Mouse (Mus musculus): ENCODE results near the gene Fhl4. TPM values are rescaled to one million over a fixed set of nuclear protein-coding genes. Genes with fewer than 3 reads are reported as not detected.
A peak's percentile ranks its signal among the peaks of the same experiment; 100 is the strongest.

The Fhl4 gene
- 1.8 and 1.9 TPM in 2 replicates for polyA plus RNA-seq (2015; fragmentation: Nextera tagmentation; extraction: Ambion mirVana)

DNA sequence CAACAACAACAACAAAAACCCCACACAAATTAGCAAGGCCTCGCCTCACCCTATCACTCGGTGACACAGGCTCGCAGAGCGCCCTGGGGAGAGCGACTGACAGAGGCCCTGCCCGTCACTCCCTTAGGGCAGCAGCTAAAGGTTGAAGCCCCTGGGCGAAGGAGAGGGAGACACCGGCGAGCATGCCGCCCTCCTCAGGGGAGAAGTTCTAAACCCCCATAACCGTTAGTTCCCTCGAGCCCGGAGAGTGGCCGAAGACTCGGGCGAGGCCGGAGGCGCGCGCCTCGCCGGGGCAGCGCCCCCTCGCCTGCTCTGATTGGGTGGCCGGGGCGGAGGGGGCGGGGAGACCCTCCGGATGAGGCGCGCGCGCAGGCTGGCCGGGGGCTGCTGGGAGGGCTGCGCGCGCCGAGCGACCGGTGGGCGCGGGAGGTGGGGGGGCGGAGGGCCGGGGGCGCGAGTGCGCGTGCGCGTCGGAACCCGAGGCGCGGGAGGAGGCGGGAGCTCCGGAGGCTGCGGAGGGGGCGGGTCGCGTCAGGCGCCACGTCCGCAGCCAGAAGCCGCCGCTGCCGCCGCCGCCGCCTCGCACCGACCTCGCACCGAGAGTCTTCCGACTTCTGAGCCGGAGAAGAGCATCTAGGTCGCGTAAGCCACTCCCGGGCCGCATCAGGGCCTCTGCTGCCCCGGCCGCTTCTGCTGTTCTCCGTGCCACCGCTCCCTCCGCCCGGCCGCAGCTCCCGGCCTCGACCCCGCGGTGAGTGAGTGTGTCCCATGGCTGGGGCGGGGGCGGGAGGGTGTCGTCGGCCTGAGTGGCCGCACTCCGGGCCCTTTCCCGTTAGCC is at the start of gene Fhl4, which contains the start of gene Tmem263:
Gene Fhl4, minus strand, starts transcription at position 249 of the 838 bp plus-strand sequence.
Gene Tmem263, plus strand, starts transcription at position 381 of the 838 bp plus-strand sequence.
- DNase-seq (ENCODE audit: low spot score): peak; percentile 95

DNA sequence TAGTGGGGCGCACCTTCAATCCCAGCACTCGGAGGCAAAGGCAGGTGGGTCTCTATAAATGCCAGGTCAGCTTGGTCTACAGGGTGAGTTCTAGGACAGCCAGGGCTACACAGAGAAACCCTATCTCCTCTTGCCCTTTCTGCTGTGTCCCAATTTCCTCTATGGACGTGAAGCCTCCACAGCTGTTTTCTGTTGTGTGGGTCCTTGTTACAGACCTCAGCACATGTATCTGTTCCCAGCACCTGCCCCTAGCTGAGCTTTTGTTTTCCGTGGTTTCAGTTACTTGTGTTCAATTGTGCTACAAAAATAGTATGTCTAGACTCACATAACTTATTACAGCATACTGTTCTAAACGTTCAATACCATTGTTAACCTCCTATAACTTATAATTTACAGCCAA is 46.9 kb upstream of the Fhl4 start:
- DNase-seq (ENCODE audit: low spot score): no peak

GRCm38 (mm10) chr10:85146282-85146681 is 44.0 kb upstream of the Fhl4 start:
- no peak for DNase-seq (ENCODE audit: low spot score)

DNA sequence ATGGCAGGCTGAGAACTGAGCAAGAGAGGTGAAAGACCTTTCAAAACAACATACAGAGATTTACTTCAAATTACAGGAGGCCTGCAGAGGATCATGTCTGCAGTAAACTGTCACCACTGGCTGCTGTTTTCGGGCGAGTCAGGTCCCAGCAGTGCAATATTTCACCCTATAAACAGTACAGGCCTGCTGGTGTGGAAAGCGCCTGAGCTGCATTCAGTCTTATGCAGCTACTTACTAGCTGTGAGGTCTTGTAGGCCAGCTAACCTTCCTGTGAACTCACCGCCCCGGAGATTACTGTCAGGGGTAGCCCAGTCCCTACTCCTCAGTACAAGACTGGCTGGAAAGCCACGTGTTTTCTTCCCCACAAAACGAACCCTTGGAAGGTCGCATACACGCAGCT is 39.2 kb upstream of the Fhl4 start:
- DNase-seq (ENCODE audit: low spot score): no peak

GRCm38 (mm10) chr10:85136573-85136972 is 34.3 kb upstream of the Fhl4 start:
- no peak for DNase-seq (ENCODE audit: low spot score)

GRCm38 (mm10) chr10:85128453-85128852 is 26.2 kb upstream of the Fhl4 start:
- peak; percentile 23 for DNase-seq (ENCODE audit: low spot score)

- DNase-seq (ENCODE audit: low spot score): peak; percentile 97
These were observed 25.3 kb upstream of the Fhl4 start, which contains the start of gene Mterf2 for GRCm38 (mm10) chr10:85127395-85128287. TSS of gene Mterf2 (minus strand) at chr10:85128027.

DNA sequence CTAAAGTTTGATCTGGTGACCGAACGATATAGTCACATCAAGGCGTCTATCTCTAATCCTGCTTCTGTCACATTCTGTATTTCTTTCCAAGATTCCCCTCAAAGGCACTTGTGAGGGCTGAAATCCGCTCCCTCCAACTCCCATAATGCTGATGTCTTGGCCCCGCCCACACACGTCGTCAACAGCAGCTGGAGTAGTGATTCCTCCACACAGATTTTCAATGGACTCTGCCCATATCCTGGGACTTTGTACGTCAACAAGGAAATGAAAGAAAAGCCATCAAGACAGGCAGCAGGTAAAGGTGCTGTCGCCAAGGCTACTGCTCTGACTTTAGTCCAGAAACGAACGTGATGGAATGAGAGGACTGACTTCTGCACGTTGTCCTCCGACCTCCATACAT is 22.9 kb upstream of the Fhl4 start:
- DNase-seq (ENCODE audit: low spot score): no peak

DNA sequence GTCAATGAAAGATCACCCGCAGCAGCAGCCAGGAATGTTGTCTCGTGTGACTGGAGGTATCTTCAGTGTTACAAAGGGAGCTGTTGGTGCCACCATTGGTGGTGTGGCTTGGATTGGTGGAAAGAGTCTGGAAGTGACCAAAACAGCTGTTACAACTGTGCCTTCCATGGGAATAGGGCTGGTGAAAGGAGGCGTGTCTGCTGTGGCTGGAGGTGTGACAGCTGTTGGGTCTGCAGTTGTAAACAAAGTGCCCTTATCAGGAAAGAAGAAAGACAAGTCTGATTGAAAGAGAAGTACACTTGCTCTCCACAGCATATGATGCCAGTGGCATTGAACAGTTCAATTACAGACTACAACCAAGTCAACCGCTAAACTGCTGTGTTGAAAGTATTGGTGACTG is 12.1 kb upstream of the Fhl4 start:
- DNase-seq (ENCODE audit: low spot score): no peak

GRCm38 (mm10) chr10:85103085-85103885 is 990 bp upstream of the Fhl4 start:
- DNase-seq (ENCODE audit: low spot score): peak; percentile 33

- no peak for DNase-seq (ENCODE audit: low spot score)
These were observed 454 bp downstream of the Fhl4 start for GRCm38 (mm10) chr10:85101841-85102240.

GRCm38 (mm10) chr10:85071605-85072152 is 30.6 kb downstream of the Fhl4 start:
- DNase-seq (ENCODE audit: low spot score): no peak

DNA sequence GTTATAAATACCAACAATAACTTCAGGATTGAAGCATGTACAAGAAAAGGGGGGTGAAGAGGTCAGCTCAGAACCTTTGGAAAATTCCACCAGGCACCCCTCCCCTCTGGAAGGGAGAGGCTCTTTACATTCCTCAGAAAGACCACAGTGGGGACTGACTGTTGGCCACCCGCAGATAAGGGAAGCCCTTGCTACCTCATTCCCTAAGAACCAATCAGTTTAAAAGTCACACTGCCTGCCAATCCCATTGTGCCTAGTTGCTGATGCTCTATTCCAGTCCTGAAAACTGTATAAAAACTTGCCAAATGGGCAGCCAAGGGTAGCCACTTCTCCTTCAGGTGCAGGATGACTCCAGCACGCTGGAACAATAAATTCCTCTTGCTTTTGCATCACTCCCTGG is 47.4 kb downstream of the Fhl4 start:
- DNase-seq (ENCODE audit: low spot score): no peak

DNA sequence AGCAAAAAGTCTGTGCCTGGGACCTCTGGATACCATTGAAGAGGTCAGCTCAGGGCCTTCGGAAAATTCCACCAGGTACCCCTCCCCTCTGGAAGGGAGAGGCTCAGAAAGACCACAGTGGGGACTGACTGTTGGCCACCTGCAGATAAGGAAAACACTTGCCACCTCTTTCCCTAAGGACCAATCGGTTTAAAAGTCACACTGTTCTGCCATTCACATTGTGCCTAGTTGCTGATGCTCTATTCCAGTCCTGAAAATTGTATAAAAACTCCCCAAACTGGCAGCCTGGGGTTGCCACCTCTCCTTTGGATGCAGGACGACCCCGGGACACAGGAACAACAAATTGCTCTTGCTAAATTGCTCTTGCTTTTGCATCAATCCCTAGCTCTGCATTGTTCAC is 49.8 kb downstream of the Fhl4 start:
- no peak for DNase-seq (ENCODE audit: low spot score)

GRCm38 (mm10) chr10:85050668-85051208 is 51.6 kb downstream of the Fhl4 start:
- DNase-seq (ENCODE audit: low spot score): no peak

DNA sequence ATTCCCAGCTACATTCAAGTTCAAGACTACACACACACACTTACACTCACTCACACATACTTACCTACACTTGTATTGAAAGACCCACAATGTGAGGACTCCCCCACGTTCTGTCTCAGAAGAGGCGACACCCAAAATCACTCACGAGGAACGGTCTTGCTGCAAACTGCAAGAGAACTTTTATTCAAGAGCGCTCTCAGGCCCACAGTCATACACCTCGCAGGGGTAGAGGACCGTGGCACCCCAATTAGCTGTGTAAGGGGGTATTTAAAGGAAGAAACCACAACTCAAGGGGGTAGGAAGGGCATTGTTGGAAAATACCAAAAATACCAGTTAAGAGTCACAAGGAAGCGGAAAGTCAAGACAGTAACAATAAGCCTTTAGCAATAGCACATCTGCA is 54.3 kb downstream of the Fhl4 start:
- DNase-seq (ENCODE audit: low spot score): no peak

GRCm38 (mm10) chr10:85046585-85046984 is 55.7 kb downstream of the Fhl4 start:
- DNase-seq (ENCODE audit: low spot score): peak; percentile 53
